Mouse (Mus musculus) heart, embryonic 11.5 days (tissue): ENCODE results near the gene Soga1. TPM values are rescaled to one million over a fixed set of nuclear protein-coding genes. Genes with fewer than 3 reads are reported as not detected.

Experiments
- ATAC-seq: fragments of 200-750 bp; cut with Nextera tagmentation; replicated peaks from 2 replicates; pipeline ENCODE4 v1.8.0; 2017; ENCODE audit warnings: moderate library complexity; ENCODE audit not compliant: insufficient number of reproducible peaks, low FRiP score, low TSS enrichment
- H3K27ac ChIP-seq: fragments of 300-500 bp; sonication (generic); 2 replicates; pipeline ENCODE4 v1.5.1; 2014; ENCODE audit warnings: mild to moderate bottlenecking, low read depth, low read length
- H3K27me3 ChIP-seq: fragments of 300-500 bp; sonication (generic); 2 replicates; pipeline ENCODE4 v1.6.1; 2014; ENCODE audit warnings: mild to moderate bottlenecking, low read length, mixed read lengths; ENCODE audit not compliant: control insufficient read depth, insufficient read depth
- H3K36me3 ChIP-seq: fragments of 300-500 bp; sonication (generic); 2 replicates; pipeline ENCODE4 v1.6.1; 2014; ENCODE audit warnings: mild to moderate bottlenecking, low read length, moderate library complexity, mixed read lengths; ENCODE audit not compliant: control insufficient read depth, insufficient read depth
- H3K4me1 ChIP-seq: fragments of 300-500 bp; sonication (generic); 2 replicates; pipeline ENCODE4 v1.6.1; 2014; ENCODE audit warnings: low read length; ENCODE audit not compliant: control insufficient read depth, insufficient read depth
- H3K4me2 ChIP-seq: fragments of 300-500 bp; sonication (generic); 2 replicates; pipeline ENCODE4 v1.6.1; 2014; ENCODE audit warnings: mild to moderate bottlenecking, moderate library complexity
- H3K4me3 ChIP-seq: fragments of 300-500 bp; sonication (generic); 2 replicates; pipeline ENCODE4 v1.5.1; 2014; ENCODE audit warnings: low read depth, low read length
- H3K9ac ChIP-seq: fragments of 300-500 bp; sonication (generic); 2 replicates; pipeline ENCODE4 v1.6.1; 2014; ENCODE audit warnings: mild to moderate bottlenecking, low read depth, low read length, moderate library complexity
- H3K9me3 ChIP-seq: fragments of 300-500 bp; sonication (generic); replicated peaks from 2 replicates; pipeline ENCODE4 v1.6.1; 2016; ENCODE audit warnings: low read length; ENCODE audit not compliant: control insufficient read depth
- WGBS: fragments of 180-500 bp; shearing (Covaris S2); extraction: QIAGEN DNeasy Blood & Tissue Kit; methylation state at CpG from one replicate; pipeline ENCODE4 v1.1.7; 2014; ENCODE audit not compliant: insufficient replicate concordance; 5-methylcytosine and 5-hydroxymethylcytosine counted together
- polyA plus RNA-seq: library from polyadenylated mRNA; unstranded; fragments of >200 nt; fragmentation: Nextera tagmentation; extraction: Ambion mirVana; gene quantifications from 2 replicates; pipeline ENCODE4 v1.2.1, GENCODE M21; 2014

Gene Soga1
- polyA plus RNA-seq, 1 experiment from 2014 or later = 3.6 TPM

DNA sequence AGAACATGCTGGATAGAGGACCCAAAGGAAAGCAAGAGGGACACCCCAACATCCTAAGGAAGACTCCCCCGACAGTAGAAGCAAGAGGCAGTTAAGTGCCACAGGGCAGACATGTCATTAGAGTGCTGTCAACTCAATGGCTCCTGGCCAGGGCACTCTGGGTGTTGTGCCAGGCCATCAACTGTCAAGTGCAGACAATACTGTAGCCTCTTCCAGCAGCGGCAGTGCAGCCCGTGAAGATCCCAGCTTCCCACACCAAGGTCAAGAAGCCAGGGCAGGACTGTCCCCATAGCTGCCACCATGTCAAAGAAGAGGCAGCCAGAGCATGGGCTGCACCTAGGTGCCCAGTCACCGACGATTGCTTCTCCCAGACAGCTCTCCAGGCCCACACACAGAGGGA, 1.9 kb downstream of the Soga1 start:
- Histone ChIP-seq H3K27ac (0 out of 2 replicates have a peak overlapping the region, but pooled peaks have one; percentile 94), H3K4me1 (peaks cover 66% of the 10 kb centered on the region), H3K9me3 (no peaks in the 10 kb centered on the region), H3K27me3 (no peaks in the 10 kb centered on the region), H3K4me3 (peak overlapping the region; percentile 82), H3K4me2 (peak overlapping the region; percentile 92), H3K36me3 (no peaks in the 10 kb centered on the region; the same call in 1 of the 2 replicates), H3K9ac (peak overlapping the region; percentile 90; the same call in 1 of the 2 replicates)
- ATAC-seq = no peak
- 26% methylated on average over 5 of the region's 5 CpGs for WGBS

- WGBS = 72% methylated on average over 7 of the region's 7 CpGs
- Histone ChIP-seq H3K27ac (no peak overlapping the region), H3K4me1 (peaks cover 68% of the 10 kb centered on the region), H3K4me3 (peak overlapping the region; percentile 82), H3K9me3 (no peaks in the 10 kb centered on the region), H3K27me3 (no peaks in the 10 kb centered on the region), H3K4me2 (peak overlapping the region; percentile 92), H3K9ac (0 out of 2 replicates have a peak overlapping the region, but pooled peaks have one; percentile 36), H3K36me3 (no peaks in the 10 kb centered on the region; the same call in 1 of the 2 replicates)
- no peak for ATAC-seq
These were observed 2.5 kb downstream of the Soga1 start for GRCm38 (mm10) chr2:157076585-157076984.

GRCm38 (mm10) chr2:157075685-157076084, 3.4 kb downstream of the Soga1 start:
- Histone ChIP-seq H3K4me2 (peak overlapping the region; percentile 92), H3K27me3 (no peaks in the 10 kb centered on the region), H3K9me3 (no peaks in the 10 kb centered on the region), H3K9ac (peak overlapping the region; percentile 12; the same call in 1 of the 2 replicates), H3K4me3 (no peak overlapping the region), H3K27ac (peak overlapping the region; percentile 16; the same call in 1 of the 2 replicates), H3K4me1 (peaks cover 76% of the 10 kb centered on the region), H3K36me3 (no peaks in the 10 kb centered on the region; the same call in 1 of the 2 replicates)
- ATAC-seq = no peak
- WGBS = 52% methylated on average over 3 of the region's 3 CpGs

- H3K36me3 ChIP-seq = no peaks in the 10 kb centered on the region; the same call in 1 of the 2 replicates
- H3K4me1 ChIP-seq = peaks cover 81% of the 10 kb centered on the region
- no peak overlapping the region; the same call in 1 of the 2 replicates for H3K4me3 ChIP-seq
- H3K9me3 ChIP-seq = no peaks in the 10 kb centered on the region
- no peaks in the 10 kb centered on the region for H3K27me3 ChIP-seq
- WGBS = 85% methylated on average over 3 of the region's 3 CpGs
- H3K27ac ChIP-seq = 0 out of 2 replicates have a peak overlapping the region, but pooled peaks have one; percentile 16
- peak overlapping the region; percentile 92; the same call in 1 of the 2 replicates for H3K4me2 ChIP-seq
- peak overlapping the region; percentile 12; the same call in 1 of the 2 replicates for H3K9ac ChIP-seq
- no peak for ATAC-seq
These were observed 3.8 kb downstream of the Soga1 start for GRCm38 (mm10) chr2:157075226-157075625.

DNA sequence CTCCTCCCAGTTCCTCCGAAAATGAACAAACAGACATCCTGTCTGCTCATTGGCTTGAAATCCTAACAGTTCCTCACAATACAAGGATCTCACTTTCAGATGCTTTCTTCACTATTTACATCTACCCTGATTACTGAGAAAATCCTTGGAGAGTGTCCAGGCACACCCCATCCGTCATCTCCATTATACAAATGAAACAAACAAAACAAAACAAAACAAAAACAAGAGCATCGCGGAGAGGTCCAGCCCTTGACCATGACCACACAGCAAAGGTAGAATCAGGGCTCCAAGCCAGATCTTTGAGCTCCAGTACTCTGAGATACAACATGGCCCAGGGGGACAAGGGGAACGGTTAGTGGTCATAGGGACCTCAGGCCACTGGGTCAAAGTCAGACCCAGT, 4.3 kb downstream of the Soga1 start:
- WGBS = 78% methylated on average over 5 of the region's 5 CpGs
- Histone ChIP-seq H3K27ac (no peak overlapping the region), H3K36me3 (no peaks in the 10 kb centered on the region; the same call in 1 of the 2 replicates), H3K9ac (no peak overlapping the region), H3K4me1 (peaks cover 84% of the 10 kb centered on the region), H3K9me3 (no peaks in the 10 kb centered on the region), H3K4me2 (no peak overlapping the region), H3K27me3 (no peaks in the 10 kb centered on the region), H3K4me3 (no peak overlapping the region; the same call in 1 of the 2 replicates)
- no peak for ATAC-seq

DNA sequence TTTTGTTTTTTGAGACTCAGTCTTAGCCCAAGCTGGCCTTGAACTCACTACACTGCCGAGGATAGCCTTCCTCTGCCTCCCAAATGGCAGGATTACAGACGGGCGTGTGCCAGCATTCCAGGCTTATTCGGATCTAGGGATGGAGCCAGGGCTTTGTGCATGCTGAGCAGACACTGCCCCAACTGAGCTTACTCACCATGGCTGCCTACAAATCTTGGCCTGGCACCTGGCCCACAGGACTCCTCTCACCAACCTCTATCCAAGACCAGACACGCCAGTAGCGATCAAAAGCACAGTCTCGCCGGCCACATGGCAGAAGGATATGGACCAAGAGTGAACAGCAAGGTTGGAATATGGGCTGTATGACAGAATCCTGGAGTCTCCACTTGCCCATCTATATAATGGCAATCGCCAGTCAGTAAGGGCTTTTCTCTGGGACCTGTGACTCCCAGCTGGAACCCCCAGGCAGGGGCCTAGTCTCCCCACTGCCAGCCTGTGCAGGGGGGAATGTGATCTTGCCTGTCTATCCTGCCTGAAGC, 4.8 kb downstream of the Soga1 start:
- Histone ChIP-seq H3K4me1 (peaks cover 88% of the 10 kb centered on the region), H3K27ac (0 out of 2 replicates have a peak overlapping the region, but pooled peaks have one; percentile 29), H3K27me3 (no peaks in the 10 kb centered on the region), H3K4me3 (no peak overlapping the region), H3K9ac (no peak overlapping the region), H3K9me3 (no peaks in the 10 kb centered on the region), H3K36me3 (no peaks in the 10 kb centered on the region; the same call in 1 of the 2 replicates), H3K4me2 (no peak overlapping the region)
- no peak for ATAC-seq
- 78% methylated on average over 9 of the region's 9 CpGs for WGBS

DNA sequence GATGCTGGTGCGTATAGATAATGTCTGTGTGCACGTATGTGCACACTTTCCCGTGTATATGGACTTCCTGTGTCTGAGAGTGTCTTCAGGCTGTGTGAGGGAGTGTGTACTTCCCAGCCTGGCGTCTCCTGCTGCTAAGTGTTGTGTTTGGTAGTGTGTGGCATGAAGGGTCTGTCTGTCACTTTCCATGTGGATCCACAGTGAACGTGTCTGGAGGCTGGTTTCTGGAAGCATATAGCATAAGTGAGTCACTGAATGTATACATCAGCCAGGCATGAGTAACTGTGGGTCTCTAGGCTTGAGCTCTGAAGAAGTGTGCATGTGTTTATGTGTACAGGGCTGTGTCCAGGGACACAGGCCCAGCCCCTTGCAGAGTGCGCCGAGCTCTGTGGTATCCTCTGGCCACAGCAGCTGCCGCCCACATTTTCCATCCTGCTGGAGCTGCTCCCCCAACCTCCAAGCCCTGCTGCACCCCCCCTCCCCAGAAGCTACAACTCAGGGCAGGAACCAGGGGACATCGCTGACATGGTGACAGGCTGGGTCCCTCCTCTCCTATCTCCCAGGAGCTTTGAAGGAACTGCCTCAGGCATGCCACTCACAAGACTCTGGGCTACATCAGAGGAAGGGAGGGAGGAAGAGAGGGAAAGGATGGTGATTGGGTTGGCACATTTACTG, 5.5 kb downstream of the Soga1 start:
- Histone ChIP-seq H3K36me3 (no peaks in the 10 kb centered on the region; the same call in 1 of the 2 replicates), H3K4me2 (no peak overlapping the region), H3K27me3 (no peaks in the 10 kb centered on the region), H3K9ac (0 out of 2 replicates have a peak overlapping the region, but pooled peaks have one; percentile 28), H3K4me1 (peaks cover 95% of the 10 kb centered on the region), H3K27ac (peak overlapping the region; percentile 29; the same call in 1 of the 2 replicates), H3K9me3 (no peaks in the 10 kb centered on the region), H3K4me3 (no peak overlapping the region)
- ATAC-seq = no peak
- 62% methylated on average over 9 of the region's 9 CpGs for WGBS

GRCm38 (mm10) chr2:157072316-157072990, 6.6 kb downstream of the Soga1 start:
- no peaks in the 10 kb centered on the region; the same call in 1 of the 2 replicates for H3K36me3 ChIP-seq
- no peak overlapping the region for H3K4me3 ChIP-seq
- no peak overlapping the region for H3K4me2 ChIP-seq
- WGBS = 63% methylated on average over 9 of the region's 9 CpGs
- H3K9ac ChIP-seq = no peak overlapping the region
- no peaks in the 10 kb centered on the region for H3K27me3 ChIP-seq
- H3K4me1 ChIP-seq = peaks cover 94% of the 10 kb centered on the region
- ATAC-seq = no peak
- H3K9me3 ChIP-seq = no peaks in the 10 kb centered on the region
- peak overlapping the region; percentile 29; the same call in 1 of the 2 replicates for H3K27ac ChIP-seq
